Mouse (Mus musculus) MEL (cell line): ENCODE data around the gene Auts2.

Source experiments
- CHD1 ChIP-seq: IDR thresholded peaks from 2 replicates; pipeline ENCODE4 v1.6.1; 2012; ENCODE audit warnings: low read depth, mild to moderate bottlenecking, inconsistent platforms, low read length, improper control_type of control experiment
- CTCF ChIP-seq, 3 experiments: IDR thresholded peaks in 2 of 3; conservative IDR thresholded peaks in 1 of 3; 2 replicates each; pipeline ENCODE4 v1.5.1; 2011 to 2012; ENCODE audit warnings: low read length in 3 of 3, low read depth in 2 of 3, mild to moderate bottlenecking in 2 of 3, improper control_type of control experiment in 1 of 3, inconsistent platforms in 1 of 3, mixed read lengths in 1 of 3, moderate library complexity in 1 of 3; ENCODE audit not compliant: control insufficient read depth in 1 of 3, insufficient read depth in 1 of 3, poor library complexity in 1 of 3, severe bottlenecking in 1 of 3
- EP300 ChIP-seq, 2 experiments: IDR thresholded peaks; 2 replicates each; pipeline ENCODE4 v1.6.1; 2011; ENCODE audit warnings: improper control_type of control experiment in 2 of 2, low read length in 2 of 2, low read depth in 1 of 2, mild to moderate bottlenecking in 1 of 2
- MAFK ChIP-seq: IDR thresholded peaks from 2 replicates; pipeline ENCODE4 v1.6.1; 2011; ENCODE audit warnings: low read depth, mild to moderate bottlenecking, low read length, improper control_type of control experiment, borderline replicate concordance
- MAX ChIP-seq: IDR thresholded peaks from 2 replicates; pipeline ENCODE4 v1.6.1; 2011; ENCODE audit warnings: low read length, improper control_type of control experiment
- POLR2A ChIP-seq, 2 experiments: IDR thresholded peaks; 2 replicates each; pipeline ENCODE4 v1.6.1; 2011 to 2012; ENCODE audit warnings: low read length in 2 of 2, mild to moderate bottlenecking in 2 of 2, control low read depth in 1 of 2, improper control_type of control experiment in 1 of 2, low read depth in 1 of 2, moderate library complexity in 1 of 2; ENCODE audit not compliant: control insufficient read depth in 1 of 2, insufficient read depth in 1 of 2, poor library complexity in 1 of 2
- SIN3A ChIP-seq: IDR thresholded peaks from 2 replicates; pipeline ENCODE4 v1.6.1; 2012; ENCODE audit warnings: low read length, improper control_type of control experiment, inconsistent platforms
- SMC3 ChIP-seq: IDR thresholded peaks from 2 replicates; pipeline ENCODE4 v1.6.1; 2011; ENCODE audit warnings: low read depth, low read length, improper control_type of control experiment
- TCF12 ChIP-seq: IDR thresholded peaks from 2 replicates; pipeline ENCODE4 v1.6.1; 2014; ENCODE audit warnings: low read depth, mild to moderate bottlenecking, inconsistent platforms, low read length, improper control_type of control experiment, moderate library complexity
- USF2 ChIP-seq, 2 experiments: IDR thresholded peaks; 2 replicates each; pipeline ENCODE4 v1.6.1; 2011 to 2012; ENCODE audit warnings: improper control_type of control experiment in 2 of 2, low read length in 2 of 2, borderline replicate concordance in 1 of 2, inconsistent platforms in 1 of 2, low read depth in 1 of 2, mild to moderate bottlenecking in 1 of 2; ENCODE audit not compliant: insufficient read depth in 1 of 2
- ZNF384 ChIP-seq: IDR thresholded peaks from 2 replicates; pipeline ENCODE4 v1.6.1; 2012; ENCODE audit warnings: low read depth, mild to moderate bottlenecking, inconsistent platforms, low read length, improper control_type of control experiment

- TF ChIP-seq CTCF (IDR thresholded peaks at IDR 0.05 in 2 of 3, conservative IDR thresholded peaks at IDR 0.05 in 1 of 3; ENCODE audit: control insufficient read depth in 1 of 3, insufficient read depth in 1 of 3, low read depth in 2 of 3, low read length in 3 of 3, poor library complexity in 1 of 3, severe bottlenecking in 1 of 3) (no peak), TCF12 (no peak), MAFK (no peak), CHD1 (no peak), EP300 (IDR thresholded peaks at IDR 0.05; ENCODE audit: low read depth in 1 of 2, low read length in 2 of 2) (no peak), POLR2A (IDR thresholded peaks at IDR 0.05; ENCODE audit: control insufficient read depth in 1 of 2, insufficient read depth in 1 of 2, low read depth in 1 of 2, low read length in 2 of 2, poor library complexity in 1 of 2) (no peak), SMC3 (no peak), USF2 (IDR thresholded peaks at IDR 0.05; ENCODE audit: borderline replicate concordance in 1 of 2, insufficient read depth in 1 of 2, low read depth in 1 of 2, low read length in 2 of 2) (no peak), ZNF384 (no peak), SIN3A (no peak), MAX (no peak)
These were observed 852.4 kb downstream of the Auts2 start for GRCm38 (mm10) chr5:131690781-131691180.
